Mouse (Mus musculus) lung, postnatal 14 days (tissue): ENCODE measurements at regions not wholly inside any gene's neighbourhood (a gene's known extent, or its start where the extent isn't known, plus 50 kb on each side); places are given as distances from the start of the nearest gene placed in this dataset.

Experiments used
- DNase-seq: peaks from one replicate; pipeline ENCODE4 v3.0.0; 2021

- no peak for DNase-seq
These were observed 424.2 kb downstream of the Cntn6 start for GRCm38 (mm10) chr6:104916787-104917186.

GRCm38 (mm10) chr6:104922577-104922976 lies 430.0 kb downstream of the Cntn6 start:
- no peak for DNase-seq

GRCm38 (mm10) chr6:104926088-104926487 lies 433.5 kb downstream of the Cntn6 start:
- DNase-seq = no peak

GRCm38 (mm10) chr6:104930284-104930683 lies 437.7 kb downstream of the Cntn6 start:
- no peak for DNase-seq

- DNase-seq = no peak
These were observed 439.6 kb downstream of the Cntn6 start for GRCm38 (mm10) chr6:104932153-104932552.

GRCm38 (mm10) chr6:104939134-104939533 lies 446.5 kb downstream of the Cntn6 start:
- no peak for DNase-seq

- no peak for DNase-seq
These were observed 481.9 kb downstream of the Cntn6 start for GRCm38 (mm10) chr6:104974517-104974916.

- no peak for DNase-seq
These were observed 491.6 kb downstream of the Cntn6 start for GRCm38 (mm10) chr6:104984144-104984543.

GRCm38 (mm10) chr6:104989863-104990262 lies 497.3 kb downstream of the Cntn6 start:
- no peak for DNase-seq

- no peak for DNase-seq
These were observed 497.8 kb downstream of the Cntn6 start for GRCm38 (mm10) chr6:104990366-104990765.

- DNase-seq = no peak
These were observed 507.0 kb downstream of the Cntn6 start for GRCm38 (mm10) chr6:104999601-105000000.

GRCm38 (mm10) chr6:105020672-105021071 lies 528.1 kb downstream of the Cntn6 start:
- no peak for DNase-seq

GRCm38 (mm10) chr6:105021174-105021573 lies 528.6 kb downstream of the Cntn6 start:
- DNase-seq = no peak

GRCm38 (mm10) chr6:105066146-105066545 lies 573.6 kb downstream of the Cntn6 start:
- DNase-seq = no peak

GRCm38 (mm10) chr6:105090882-105091281 lies 586.6 kb upstream of the Cntn4 start:
- peak; percentile 0 for DNase-seq
